Mouse (Mus musculus): ENCODE data around the gene Gak.

DNA sequence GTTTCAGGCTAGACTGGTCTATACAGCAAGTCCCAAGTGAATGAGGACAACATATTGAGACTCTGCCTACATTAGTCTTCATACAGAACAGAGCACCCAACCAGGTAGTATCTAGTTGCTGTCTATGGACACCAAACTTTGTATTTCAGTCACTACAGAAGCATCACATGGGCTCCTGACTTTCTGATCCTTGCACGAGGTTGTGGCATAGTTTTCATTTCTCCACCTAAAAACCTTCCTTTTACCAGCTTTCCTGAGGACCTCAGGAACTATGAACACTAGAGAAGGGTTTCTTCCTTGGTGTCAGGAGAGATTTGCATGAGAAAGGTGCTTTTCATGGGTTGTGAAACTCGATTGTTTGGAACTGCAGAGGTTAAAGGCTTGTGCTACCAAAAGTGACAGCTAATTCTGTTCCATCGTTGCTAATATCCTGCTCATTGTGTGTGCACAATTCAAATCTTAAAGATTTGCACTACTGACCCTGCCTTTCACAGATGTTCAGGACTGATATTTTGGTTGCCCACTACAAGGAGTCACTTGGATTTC is 38.9 kb upstream of the Gak start:
- TF ChIP-seq CTCF (IDR thresholded peaks at IDR 0.05; ENCODE audit: insufficient read depth, low read depth, low read length) (no peak), POLR2A (IDR thresholded peaks at IDR 0.05; ENCODE audit: insufficient read depth, low read depth, low read length) (no peak)
